Mouse (Mus musculus) gastrocnemius, postnatal 36 days (tissue): ENCODE results near the gene Ddx5. TPM values are rescaled to one million over a fixed set of nuclear protein-coding genes. Genes with fewer than 3 reads are reported as not detected.
"Not testable (repeated sequence)": the region's sequence is repeated elsewhere in the genome, so short reads cannot be mapped to it uniquely, and the experiment has no call there.

ENCODE experiments used
- DNase-seq, 2 experiments: peaks; one replicate each; pipeline ENCODE4 v3.0.0; 2022
- intact Hi-C: fragments of 180-260 bp; cut with DNase I; formaldehyde crosslinking; loops from one replicate; pipeline ENCODE4 v1.15.1; 2025
- long read RNA-seq, 2 experiments: library from polyadenylated mRNA; stranded (forward); transcript quantifications; one replicate each; pipeline ENCODE4 v2.0.0; 2021
- total RNA-seq, 2 experiments: library from RNA; stranded (reverse); gene quantifications; 2 replicates each; pipeline ENCODE4 v1.2.3; 2021

The Ddx5 gene
- total RNA-seq, result 100 to 1,000 TPM; 185 to 233 TPM
- long read RNA-seq, experiment 1, transcript Ddx5-208 (12 exons, 3,593 nt), result minor isoform, 22 of 219 reads
- long read RNA-seq, experiment 1, transcript Ddx5-201 (13 exons, 3,559 nt), result major isoform, 57 of 219 reads
- long read RNA-seq, experiment 1, partial matches to known transcripts, result 123 of 219 reads
- long read RNA-seq, experiment 1, other reads (novel, unspliced or antisense), result 17 of 219 reads
- long read RNA-seq, experiment 2, transcript Ddx5-208 (12 exons, 3,593 nt), result minor isoform, 28 of 325 reads
- long read RNA-seq, experiment 2, transcript Ddx5-201 (13 exons, 3,559 nt), result major isoform, 104 of 325 reads
- long read RNA-seq, experiment 2, partial matches to known transcripts, result 11 of 325 reads
- long read RNA-seq, experiment 2, other reads (novel, unspliced or antisense), result 182 of 325 reads

DNA sequence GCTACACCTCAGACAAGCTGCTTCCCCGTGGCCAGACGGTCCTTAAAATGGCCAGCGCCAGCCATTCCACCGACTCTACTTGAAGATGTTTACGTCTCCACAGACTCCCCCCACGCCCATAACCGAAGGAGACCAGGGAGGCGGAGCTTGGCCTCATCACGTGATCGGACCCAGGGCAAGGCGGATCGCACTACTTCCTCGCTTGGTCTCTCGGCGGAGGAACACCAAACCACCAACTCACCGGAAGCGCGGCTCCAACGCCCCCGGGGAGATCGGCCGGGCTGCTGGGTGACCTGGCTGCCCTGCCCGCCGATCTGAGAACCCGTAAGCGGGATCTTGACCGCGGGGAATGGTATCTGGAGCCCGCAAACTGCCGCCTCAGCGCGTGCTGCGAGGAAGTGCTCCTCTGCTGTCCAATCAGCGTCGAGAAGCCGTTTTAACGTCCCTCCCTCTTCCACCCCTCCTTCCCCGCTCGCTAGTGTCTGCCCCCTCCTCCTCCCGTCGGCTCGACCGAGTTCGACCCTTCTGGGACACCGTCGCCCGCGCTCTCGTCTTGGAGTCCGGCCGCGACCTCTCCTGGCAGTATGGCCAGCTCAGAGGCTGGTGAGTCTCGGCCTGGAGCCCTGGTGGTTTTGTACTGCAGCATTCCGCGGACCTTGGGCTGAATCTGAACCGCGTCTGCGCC, at the start of gene Ddx5, which contains the start of gene Cep95:
TSS of gene Ddx5 (minus strand) at position 411 of the 685 bp plus-strand sequence.
TSS of gene Cep95 (plus strand) at position 478 of the 685 bp plus-strand sequence.
- peak; percentile 96 to 99 for DNase-seq
- intact Hi-C loops, result no loop called here

DNA sequence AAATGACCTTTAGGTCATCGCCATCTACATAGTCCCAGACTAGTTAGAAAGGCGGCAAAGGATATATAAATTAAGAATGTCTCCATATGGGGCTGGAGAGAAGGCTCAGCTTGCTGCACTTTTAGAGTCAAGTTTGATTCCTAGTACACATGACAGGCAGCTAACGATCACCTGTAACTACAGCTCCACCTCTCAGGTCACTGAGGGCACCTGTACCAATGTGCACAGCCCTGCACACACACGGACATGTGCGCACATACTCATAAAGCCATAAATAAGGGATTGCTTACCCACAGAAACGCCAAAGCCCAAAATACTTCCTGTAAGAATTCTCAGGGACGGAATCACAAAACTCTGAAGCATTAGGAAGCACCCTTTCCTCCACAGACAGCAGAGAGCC, 39.1 kb upstream of the Ddx5 start:
- no peak for DNase-seq
- intact Hi-C loops, result no loop called here

DNA sequence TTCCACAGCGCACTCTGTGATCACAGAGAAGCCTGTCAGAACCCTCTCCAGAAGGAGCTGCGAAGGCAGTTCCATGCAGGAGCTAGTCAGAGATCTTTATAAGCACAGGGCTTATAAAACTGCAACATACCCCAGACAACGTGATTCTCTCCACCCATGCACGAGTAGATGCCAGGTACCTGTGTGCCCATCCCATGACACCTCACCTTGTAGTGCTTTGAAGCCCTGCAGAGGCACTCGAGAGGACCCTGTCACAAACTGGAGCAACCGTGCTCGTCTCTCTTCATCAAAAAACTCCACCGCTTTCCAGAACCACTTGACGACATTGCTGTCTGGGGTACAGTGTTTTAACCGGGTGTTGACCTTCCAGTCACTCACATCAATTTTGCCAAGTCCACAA, 35.4 kb upstream of the Ddx5 start:
- intact Hi-C loops, result no loop called here
- no peak for DNase-seq

DNA sequence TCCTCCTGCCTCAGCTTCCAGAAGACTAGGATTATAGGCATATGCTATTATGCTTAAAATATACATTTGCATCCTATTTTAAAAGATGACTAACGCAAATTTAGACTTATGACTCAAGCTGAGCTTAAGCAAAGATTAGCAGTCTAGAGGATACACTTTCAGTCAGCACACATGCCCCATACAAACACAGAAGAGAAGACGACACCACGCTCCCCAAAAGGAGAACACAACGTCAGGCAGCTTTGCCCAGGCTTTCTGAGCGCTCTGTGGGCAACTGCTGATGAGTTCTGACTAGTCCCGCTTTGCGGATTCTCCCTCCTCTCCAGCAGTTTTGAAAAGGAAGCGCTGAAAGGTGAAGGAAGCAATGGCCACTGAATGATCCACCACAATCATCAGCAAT, 34.8 kb upstream of the Ddx5 start:
- intact Hi-C loops, result no loop called here
- DNase-seq, result no peak

DNA sequence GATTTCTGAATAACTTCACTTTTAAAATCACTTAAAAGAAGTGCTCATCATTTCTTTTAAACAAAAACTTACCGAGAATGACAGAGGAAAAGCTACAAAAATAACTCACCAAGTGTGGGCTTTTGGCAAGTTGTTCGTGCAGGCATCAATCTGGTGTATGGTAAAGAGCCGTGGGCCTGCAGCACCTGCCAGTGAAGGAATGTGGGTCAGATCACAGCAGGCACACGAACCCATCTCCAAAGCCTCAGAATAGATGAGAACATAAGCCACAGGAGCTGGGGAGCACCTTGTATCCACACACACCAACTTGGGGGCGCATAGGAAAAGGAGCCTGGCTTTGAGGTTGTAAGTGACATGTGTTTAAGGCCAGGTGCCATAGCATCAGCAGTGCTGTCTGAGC, 33.9 kb upstream of the Ddx5 start:
- intact Hi-C loops, result no loop called here
- DNase-seq, result no peak

DNA sequence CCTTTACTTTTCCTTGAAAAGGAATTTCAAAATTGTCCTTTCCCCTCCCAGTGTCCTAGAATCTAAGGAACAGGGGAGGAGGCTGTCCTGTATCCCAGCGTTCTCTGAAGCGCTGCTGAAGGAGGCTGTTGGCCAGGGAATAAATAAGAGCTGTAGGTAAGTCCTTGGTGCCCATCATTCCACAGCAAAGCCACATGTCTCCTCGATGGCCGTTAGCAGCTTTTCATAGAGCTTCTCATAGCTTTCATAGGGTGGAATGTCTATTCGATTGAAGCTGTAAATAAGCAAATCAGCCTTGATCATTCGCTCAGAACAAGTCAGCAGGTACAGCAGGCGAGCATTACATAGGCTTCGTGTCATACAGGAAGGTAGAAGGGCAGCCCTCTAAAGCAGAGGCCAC, 33.5 kb upstream of the Ddx5 start:
- intact Hi-C loops, result no loop called here
- DNase-seq, result no peak

DNA sequence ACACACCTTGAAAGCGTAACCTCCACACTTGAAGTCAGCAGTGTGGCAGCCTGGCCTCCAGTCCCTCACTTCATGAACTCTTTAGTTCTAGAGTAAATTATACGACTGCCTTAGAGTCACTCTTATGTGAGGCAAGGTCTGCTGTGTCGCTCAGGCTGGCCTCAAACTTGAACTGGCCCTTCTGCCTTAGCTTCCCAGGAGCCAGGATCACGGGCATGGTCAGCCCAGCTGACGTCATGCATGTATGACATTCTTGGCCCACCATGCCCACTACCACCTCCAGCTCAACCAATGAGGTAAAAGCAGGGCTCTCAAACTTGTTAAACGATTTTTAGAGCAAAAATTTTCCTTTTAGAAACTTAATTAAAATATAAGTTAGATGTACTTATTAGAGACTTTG, 32.4 kb upstream of the Ddx5 start:
- no peak for DNase-seq
- intact Hi-C loops, result no loop called here

DNA sequence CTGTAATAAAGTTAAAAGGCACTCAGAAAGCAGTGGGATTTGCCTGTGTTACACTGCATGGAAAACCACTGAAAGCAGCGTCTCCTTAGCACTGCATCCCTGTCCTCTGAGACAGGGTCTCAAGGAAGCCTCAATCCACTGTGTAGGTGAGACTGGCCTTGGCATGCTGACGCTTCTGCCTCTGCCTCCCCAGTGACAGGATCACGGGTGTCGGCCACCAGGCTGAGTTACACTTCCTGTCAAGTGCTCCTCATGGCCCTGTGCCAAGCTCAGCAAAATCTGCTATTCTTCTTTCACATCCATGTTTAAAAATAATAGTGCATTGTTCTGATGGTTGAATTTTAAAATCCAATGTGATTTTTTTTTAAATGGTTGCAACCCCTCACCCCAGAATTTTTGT, 32.0 kb upstream of the Ddx5 start:
- intact Hi-C loops, result no loop called here
- peak; percentile 27 to 60 for DNase-seq

DNA sequence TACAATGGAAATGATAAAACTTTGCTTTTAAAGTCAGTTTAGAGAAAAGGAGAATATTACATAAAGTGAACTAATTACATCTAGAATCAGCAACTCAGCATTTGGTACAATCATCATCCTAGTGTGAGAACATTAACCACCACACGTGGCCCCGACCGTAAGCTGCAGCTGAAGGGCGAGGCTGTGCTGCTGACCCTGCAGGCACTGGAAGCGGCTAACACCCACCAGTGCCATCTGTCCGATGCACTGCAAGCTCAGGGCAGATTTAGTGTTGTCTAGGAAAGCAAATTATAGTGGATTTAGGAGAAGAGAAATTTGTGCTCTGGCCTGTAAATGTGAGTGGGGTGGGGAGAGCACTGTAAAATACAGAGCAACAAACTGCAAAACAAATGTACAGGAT, 31.3 kb upstream of the Ddx5 start:
- DNase-seq, result no peak
- intact Hi-C loops, result no loop called here

DNA sequence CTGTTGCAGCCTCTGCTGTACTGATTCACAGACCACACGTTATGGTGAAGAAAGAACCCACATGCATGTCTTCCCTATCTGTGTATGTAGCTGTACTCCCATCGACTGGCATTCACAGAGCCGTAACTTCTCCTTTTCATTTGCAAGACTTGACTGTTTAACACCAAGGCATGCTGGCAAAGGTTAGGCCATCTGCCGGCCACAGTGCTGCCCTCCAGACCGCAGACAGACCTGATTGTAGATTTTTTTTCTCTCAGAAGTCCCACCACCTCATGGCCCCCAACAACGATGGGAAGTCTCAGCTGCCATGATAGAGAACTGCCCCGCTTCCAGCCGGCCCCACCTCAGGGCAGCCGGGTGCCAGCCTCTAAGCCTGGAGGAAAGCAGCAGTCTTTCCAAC, 30.6 kb upstream of the Ddx5 start:
- DNase-seq, result no peak
- intact Hi-C loops, result no loop called here

DNA sequence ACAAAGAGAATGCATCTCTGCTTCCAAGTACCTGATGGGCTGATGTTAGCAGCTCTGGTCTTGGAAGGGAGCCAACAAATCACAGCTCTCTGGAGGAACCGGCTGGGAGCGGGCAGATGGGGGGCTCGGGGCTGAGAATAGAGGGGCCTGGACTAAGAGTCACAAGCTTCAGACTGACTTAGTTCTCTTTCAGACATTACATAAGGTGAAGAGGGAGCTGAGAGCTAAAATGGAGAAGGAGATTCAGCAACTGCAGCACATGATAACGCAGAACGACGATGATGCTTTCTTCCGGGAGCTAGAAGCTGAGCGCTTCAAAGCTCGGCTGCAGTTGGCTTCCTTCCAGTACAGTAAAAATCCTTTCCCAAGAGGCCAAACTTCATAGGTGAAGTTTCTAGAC, 29.4 kb upstream of the Ddx5 start:
- DNase-seq, result no peak
- intact Hi-C loops, result no loop called here

DNA sequence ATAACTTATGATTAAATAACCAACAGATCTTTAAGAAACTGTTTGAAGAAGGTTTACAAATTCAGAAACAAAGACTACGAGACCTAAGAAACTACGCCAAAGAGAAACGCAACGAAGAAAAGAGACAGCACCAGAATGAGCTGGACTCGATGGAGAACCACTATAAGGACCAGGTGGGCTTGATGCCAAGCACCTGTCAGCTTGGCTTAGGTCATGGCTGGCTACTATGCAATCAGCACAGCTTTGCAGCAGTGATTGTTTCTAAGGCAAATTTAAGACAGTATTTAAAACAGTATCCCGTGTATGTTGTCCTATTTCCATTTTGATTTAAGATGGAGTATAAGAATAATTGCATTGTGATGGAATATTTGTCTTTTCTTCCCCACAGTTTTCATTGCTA, 28.8 kb upstream of the Ddx5 start:
- intact Hi-C loops, result no loop called here
- no peak for DNase-seq

DNA sequence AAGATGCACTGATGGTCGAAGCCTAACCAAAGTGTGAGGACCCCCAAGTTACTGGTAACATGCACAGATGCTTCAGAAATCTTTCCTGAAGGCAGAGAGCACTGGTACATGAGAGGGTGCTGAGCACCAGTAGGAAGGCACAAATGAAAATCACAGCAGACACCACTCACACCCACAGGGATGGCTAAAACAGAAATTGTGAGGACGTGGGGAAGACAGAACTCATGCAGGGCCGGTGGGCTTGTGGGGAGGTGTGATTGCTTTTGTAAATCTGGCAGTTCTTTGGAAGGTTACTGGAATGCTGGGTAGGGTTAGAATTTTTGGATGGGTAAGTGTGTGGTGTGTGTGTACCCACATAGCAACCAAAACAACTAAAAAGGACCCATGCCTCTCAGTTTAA, 28.2 kb upstream of the Ddx5 start:
- intact Hi-C loops, result no loop called here
- no peak for DNase-seq

DNA sequence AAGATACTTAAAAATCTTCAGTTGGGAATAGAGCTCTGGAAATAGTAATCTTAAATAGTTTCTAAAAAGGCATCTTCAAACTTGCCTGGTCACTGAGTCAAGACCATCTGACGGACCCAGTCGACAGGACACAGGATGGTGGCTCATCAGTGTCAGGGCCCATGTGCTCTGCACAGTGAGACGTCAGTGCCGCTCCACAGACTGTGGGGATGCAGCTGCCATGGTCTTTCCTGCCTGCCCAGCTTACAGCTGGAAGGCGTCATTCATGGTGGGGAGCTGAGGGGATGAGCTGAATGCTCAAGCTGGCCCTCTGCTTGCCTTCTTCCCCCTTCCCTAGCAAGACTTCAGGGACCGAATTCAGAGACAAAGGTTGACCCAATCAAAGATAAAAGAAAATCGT, 27.3 kb upstream of the Ddx5 start:
- intact Hi-C loops, result no loop called here
- no peak for DNase-seq

DNA sequence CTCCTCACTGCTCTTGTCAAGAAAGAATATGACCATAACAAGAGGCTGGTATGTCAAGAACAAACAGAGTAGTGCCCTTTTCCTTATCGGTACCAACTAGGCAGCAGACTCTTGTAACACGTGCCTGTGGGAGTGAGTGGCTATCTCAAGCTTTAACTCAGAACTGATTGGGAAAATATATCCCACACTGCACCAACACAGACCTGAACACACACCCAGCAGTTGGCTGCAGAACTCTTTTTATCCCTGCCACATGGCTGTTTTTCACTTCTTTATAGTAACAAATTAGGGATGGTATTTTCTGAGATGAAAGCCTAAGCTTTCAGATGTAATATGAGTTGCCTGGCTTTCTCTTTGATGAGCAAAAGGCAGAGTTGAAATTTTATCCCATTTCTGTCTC, 26.8 kb upstream of the Ddx5 start:
- intact Hi-C loops, result no loop called here

DNA sequence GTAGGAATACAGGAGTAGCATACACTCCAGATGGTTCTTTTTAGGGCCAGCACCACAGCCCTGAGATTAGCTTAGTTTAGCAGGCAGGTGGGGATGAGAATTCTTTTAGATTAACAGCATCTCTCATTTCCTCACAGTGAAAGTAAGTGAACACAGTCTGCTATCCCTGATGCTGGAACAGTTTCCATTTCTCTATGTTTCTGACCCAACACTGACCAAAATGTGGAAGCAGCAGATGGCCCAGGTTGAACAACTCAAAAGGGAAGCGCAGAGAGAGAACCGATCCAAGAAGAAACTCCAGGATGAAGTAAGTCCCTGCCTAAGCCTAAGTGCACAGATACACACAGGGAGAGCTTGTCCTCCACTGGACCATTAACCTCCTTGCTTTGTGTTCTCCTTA, 26.3 kb upstream of the Ddx5 start:
- intact Hi-C loops, result no loop called here
- no peak for DNase-seq

More for the DNA sequence above, 26.8 kb upstream of the Ddx5 start:
- DNase-seq, result no peak

DNA sequence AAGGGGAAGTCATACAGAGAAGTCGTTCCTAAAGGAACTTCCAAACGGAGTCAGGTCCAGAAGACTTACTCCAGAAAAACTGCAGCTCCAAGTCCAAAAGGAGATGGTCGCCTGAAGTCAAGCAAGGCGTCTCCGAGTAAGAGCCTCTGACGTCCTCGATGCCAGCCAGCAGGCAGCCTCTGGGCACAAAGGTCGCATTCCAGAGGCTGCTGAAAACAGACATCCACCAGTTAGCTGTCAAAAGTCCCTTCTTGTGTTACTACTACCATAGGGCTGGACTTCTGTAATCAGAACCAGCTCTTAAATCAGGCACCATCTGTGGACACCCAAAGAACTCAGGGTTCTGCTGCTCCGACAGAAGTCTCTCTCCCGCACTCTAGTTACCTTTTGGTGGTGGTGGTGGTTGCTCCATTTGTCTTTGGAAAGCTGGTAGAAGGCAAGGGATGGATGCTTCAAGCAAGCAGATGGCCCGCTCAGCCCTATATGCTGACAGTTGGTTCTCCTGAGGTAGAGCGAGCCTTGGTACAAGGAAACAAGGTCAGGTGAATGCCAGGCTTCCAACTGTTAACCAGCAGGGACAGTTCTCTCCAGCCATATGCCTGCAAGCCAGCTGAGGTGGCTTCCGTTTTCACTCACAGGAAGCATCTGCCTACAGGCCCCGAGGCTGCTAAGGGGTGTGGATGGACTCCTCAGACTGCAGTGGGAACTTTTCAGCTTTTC, 25.8 kb upstream of the Ddx5 start:
- intact Hi-C loops, result no loop called here
- no peak for DNase-seq

DNA sequence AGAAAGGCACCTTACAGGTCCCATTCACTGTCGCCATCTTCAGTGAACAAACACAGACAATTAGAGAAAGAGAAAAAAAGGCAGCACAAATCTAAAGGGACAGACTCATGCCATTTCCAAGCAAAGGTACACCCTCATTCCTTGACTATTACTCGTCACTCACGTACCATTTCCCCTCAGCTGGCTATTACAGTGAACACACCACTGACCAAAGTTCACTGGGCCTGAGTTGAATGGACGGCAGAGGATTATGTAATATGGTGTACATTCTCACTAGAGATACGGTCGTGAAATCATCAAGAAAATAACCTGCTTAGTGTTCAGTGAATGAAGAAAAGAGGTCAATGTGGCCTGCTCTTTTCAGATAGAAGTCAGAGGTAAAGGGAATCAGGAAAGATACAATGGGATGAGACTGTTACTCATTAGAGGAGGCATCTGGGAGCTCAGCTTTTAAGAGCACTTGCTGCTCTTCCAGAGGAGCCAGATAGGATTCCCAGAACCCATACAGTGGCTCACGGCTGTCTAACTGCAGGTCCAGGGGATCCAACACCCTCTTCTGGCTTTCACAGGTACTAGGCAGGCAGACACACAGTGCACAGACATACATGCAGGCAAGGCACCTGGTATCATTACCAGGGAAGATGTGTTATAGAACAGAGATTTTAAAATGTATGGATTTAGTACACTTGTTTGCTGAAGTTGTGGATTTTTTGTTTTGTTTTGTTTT, 23.6 kb upstream of the Ddx5 start:
- no peak for DNase-seq
- intact Hi-C loops, result no loop called here

DNA sequence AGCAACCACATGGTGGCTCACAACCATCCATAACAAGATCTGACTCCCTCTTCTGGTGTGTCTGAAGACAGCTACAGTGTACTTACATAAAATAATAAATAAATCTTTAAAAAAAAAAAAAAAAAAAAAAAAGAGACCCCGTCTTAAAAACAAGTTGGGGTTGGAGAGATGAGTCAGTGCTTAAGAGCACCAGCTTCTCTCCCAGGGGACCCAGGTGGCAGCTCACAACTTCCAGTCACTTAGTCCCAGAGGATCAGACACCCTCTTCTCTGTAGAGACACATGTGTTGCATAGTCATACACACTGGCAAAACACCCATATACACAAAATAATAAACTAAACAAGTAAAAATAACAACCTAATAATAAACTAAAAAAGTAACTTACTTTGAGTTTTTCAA, 18.5 kb upstream of the Ddx5 start:
- DNase-seq, intact Hi-C loops: not testable (repeated sequence)

DNA sequence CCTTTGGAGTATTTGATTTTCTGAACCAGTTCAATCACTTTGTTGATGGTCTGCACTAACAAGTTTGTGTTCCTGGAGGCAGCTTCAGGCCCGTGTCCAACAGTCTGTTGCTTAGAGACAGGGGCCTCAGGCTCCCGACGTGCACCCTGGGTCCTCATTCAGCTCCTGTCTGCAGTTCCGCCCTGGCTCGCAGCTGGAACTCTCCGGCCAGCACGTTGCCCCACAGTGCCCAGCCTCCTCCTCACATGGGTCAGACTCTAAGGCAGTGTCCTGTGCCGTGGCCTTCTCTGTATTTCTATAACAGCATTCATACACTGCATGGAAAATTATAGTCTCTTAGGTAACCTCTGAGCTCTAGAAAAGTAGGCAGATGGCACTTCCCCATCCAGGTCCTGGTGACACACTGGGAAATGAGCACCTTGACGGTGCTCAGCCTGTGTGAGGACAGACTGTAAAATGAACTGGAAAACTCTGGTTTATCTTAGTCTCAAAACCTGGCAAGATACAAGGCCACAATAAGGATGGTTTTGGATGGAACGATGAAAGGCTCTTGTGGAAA, 13.2 kb upstream of the Ddx5 start:
- DNase-seq, result no peak
- intact Hi-C loops, result no loop called here

DNA sequence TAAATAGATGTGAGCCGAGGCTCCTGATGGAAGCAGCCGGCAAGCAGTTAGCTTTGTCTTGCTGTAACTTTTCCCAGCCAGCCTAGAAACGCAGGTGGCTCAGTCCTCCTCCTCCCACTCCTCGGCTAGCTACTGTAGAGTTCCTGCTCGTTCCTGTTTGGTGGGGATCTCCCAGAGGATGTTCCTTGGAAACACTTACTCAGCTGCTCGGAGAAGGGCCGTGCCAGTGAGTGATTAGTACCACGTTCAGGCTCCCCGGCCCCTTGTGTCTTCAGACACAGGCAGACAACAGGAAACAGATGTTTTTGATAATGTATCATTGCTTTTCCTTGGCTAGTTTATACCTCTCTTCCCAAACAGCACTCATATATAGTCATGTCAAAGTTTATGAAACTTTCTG, 6.7 kb upstream of the Ddx5 start:
- DNase-seq, result no peak
- intact Hi-C loops, result no loop called here
